ENCODE assay signal across 8 mouse cellular contexts in the genomic region with DNA sequence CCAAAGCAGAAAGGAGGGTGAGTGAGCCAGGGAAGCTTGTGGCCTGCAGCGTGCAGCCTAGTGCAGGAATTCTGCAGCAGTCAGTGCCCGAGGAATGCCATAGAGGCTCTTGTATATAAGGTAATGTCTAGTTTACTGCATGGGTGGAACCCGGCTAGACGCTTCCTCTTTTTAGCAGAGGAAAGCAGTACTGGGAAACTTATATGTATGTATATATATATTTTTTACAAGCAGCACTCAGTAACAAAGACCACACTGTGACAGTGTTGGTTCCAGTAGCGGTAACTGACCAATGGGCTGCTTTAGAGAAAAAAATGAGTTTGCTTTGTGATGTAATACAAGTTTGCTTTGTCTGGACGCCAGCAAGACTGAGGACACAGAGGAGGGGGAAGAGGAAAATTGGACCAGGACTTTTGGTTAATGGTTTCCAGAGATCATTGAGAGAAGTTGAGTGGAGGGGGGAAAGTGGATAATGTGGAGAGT.
A peak's percentile ranks its signal among the peaks of the same experiment; 100 is the strongest.
DNase-seq lines count a peak whose midpoint lies in the region; ATAC-seq and TF ChIP-seq lines count a peak whose summit lies in the region.

No protein-coding gene starts in this region.

- peak overlapping the region; percentile 68 for H3K4me2 ChIP-seq in heart, embryonic 13.5 days
- H3K4me2 ChIP-seq in limb, embryonic 13.5 days (replicated peaks): peak overlapping the region; percentile 54
- no peak overlapping the region for H3K4me2 ChIP-seq in midbrain, postnatal 0 days (ENCODE audit: low read depth, low read length, poor library complexity, severe bottlenecking)

- H3K27ac ChIP-seq in heart, embryonic 13.5 days (replicated peaks): peak overlapping the region; percentile 97
- H3K27ac ChIP-seq in limb, embryonic 13.5 days: peak overlapping the region; percentile 90
- peak overlapping the region; percentile 74 for H3K27ac ChIP-seq in midbrain, postnatal 0 days (ENCODE audit: low read depth, low read length)

- no peaks in the 10 kb centered on the region for H3K36me3 ChIP-seq in heart, embryonic 13.5 days
- no peaks in the 10 kb centered on the region for H3K36me3 ChIP-seq in limb, embryonic 13.5 days
- no peaks in the 10 kb centered on the region for H3K36me3 ChIP-seq in midbrain, postnatal 0 days (ENCODE audit: insufficient read depth, low read length)

- no peaks in the 10 kb centered on the region for H3K27me3 ChIP-seq in heart, embryonic 13.5 days (replicated peaks)
- no peaks in the 10 kb centered on the region for H3K27me3 ChIP-seq in limb, embryonic 13.5 days
- H3K27me3 ChIP-seq in midbrain, postnatal 0 days (ENCODE audit: insufficient read depth, low read length): no peaks in the 10 kb centered on the region

- peak; percentile 40 for DNase-seq in 3134 (ENCODE audit: extremely low read depth, insufficient read length, low spot score)
- peak; percentile 63 for DNase-seq in NIH3T3 (ENCODE audit: low read depth)
- DNase-seq in midbrain, postnatal 0 days (ENCODE audit: low spot score): no peak
- no peak for DNase-seq in adrenal gland, adult 8-10 months
- DNase-seq in adrenal gland, adult 18-20 months (ENCODE audit: low spot score in 2 of 2): no peak
- DNase-seq in adrenal gland, adult 2 months: no peak

- WGBS in heart, embryonic 13.5 days: 26% methylated on average over 6 of the region's 6 CpGs
- WGBS in limb, embryonic 13.5 days: 5% methylated on average over 6 of the region's 6 CpGs
- 19% methylated on average over 6 of the region's 6 CpGs for whole genome bisulfite sequencing in midbrain, postnatal 0 days

- H3K9me3 ChIP-seq in heart, embryonic 13.5 days: no peaks in the 10 kb centered on the region
- no peaks in the 10 kb centered on the region for H3K9me3 ChIP-seq in limb, embryonic 13.5 days
- no peaks in the 10 kb centered on the region for H3K9me3 ChIP-seq in midbrain, postnatal 0 days (ENCODE audit: low read length)

- no peak for TF ChIP-seq CTCF in midbrain, postnatal 0 days (IDR thresholded peaks at IDR 0.05)

- no peak for ATAC-seq in heart, embryonic 13.5 days (ENCODE audit: extremely low read depth, insufficient number of reproducible peaks, low FRiP score, low TSS enrichment)
- peak; percentile 38 for ATAC-seq in limb, embryonic 13.5 days (ENCODE audit: low FRiP score, low read depth)
- ATAC-seq in midbrain, postnatal 0 days (ENCODE audit: low FRiP score): no peak

- peak overlapping the region; percentile 16; the same call in 1 of the 2 replicates for H3K4me3 ChIP-seq in heart, embryonic 13.5 days
- H3K4me3 ChIP-seq in limb, embryonic 13.5 days: no peak overlapping the region
- no peak overlapping the region for H3K4me3 ChIP-seq in midbrain, postnatal 0 days (ENCODE audit: low read depth, low read length)

- H3K4me1 ChIP-seq in heart, embryonic 13.5 days: peaks cover 88% of the 10 kb centered on the region
- H3K4me1 ChIP-seq in limb, embryonic 13.5 days: peaks cover 73% of the 10 kb centered on the region
- peaks cover 29% of the 10 kb centered on the region for H3K4me1 ChIP-seq in midbrain, postnatal 0 days (ENCODE audit: insufficient read depth, low read length)

- peak overlapping the region; percentile 20 for H3K9ac ChIP-seq in heart, embryonic 13.5 days
- no peak overlapping the region for H3K9ac ChIP-seq in limb, embryonic 13.5 days
- H3K9ac ChIP-seq in midbrain, postnatal 0 days (replicated peaks; ENCODE audit: low read length, poor library complexity, severe bottlenecking): no peak overlapping the region

Comparison
In these comparisons a context has a peak if more than half of its experiments do, and no peak if none do; other contexts are left out.
1. DNase-seq: peak in 3134 (single experiment) and NIH3T3 (single experiment); none in midbrain, postnatal 0 days (single experiment), adrenal gland, adult 8-10 months (single experiment), adrenal gland, adult 18-20 months (0 of 2) and adrenal gland, adult 2 months (single experiment).
2. Peak in every context shown above with its lines, with median percentiles within 50 percentile points of each other: H3K27ac ChIP-seq.